Mouse (Mus musculus): Measurements from ENCODE around the gene Xndc1. TPM values are rescaled to one million over a fixed set of nuclear protein-coding genes. Genes with fewer than 3 reads are reported as not detected.

Gene Xndc1
- polyA plus RNA-seq (2012; fragmentation: generic; extraction: Trizol) = 10 to 100 TPM in 1 of 2 experiments, 1 to 10 TPM in 1; 4.7 to 10.9 TPM

DNA sequence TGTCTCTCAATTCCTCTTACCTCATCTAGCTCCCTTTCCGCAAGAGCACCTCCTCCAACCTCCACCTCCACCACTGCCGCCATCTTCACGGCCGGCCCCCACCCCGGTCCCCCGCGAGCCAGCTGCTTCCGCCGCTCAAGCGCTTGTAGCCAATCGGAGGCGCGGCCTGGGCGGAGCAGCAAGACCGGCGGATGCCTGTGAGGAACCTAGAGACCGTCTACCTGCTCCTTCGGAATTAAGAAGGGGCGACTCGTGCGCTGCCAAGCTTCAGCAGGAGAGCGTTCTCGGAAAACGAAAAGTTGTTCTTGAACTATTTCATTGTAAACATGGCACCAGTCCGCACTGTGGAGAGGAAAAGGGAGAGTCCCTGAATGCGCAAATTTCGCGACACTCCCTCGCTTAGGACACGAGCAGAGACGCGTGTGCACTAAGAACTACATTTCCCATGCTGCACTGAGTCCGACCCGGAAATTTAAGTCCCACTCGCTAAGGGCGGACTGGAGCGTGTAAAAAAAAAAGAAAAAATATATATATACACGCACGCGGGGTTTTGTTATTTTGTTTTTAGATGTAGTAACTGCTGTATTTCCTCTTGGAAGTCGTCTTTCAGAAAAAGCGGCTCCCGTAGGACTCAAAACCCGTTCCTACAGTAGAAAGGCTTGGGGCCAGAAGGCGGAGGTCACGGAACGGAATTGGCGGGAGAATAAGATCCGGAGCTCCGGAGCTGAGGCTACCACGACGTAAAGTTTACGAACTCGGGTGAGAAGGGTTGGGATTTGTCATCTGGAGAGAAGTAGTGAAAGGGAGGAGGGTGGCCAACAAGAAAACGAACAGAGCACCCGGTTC lies at the start of gene Xndc1, which contains the start of the genes Rnf121 and Xntrpc:
Gene Xndc1 (plus strand): TSS at position 466 of the 846 bp plus-strand sequence.
Gene Rnf121 (minus strand): TSS at position 424 of the 846 bp plus-strand sequence.
Gene Xntrpc (plus strand): TSS at position 668 of the 846 bp plus-strand sequence.

DNA sequence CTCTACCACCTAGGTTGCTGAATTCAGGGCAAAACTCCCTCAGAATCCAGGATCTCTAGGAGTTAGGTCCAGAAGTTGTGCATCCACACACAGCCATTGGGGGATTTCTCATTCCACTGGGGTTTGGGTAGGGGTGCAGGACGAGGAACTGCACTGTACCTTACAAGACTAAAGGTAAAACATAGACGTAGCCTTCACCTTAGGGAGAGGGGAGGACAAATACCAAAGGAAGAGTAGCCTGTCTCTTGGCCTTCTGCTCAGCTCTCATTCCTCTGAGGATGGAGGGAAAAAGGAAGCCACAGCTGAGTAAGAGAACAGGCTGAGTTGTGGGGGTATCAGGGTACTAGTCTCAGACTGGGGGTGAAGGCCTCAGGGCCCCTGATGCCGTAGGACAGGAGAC lies 46.7 kb upstream of the Xndc1 start, which contains the start of gene Il18bp:
Gene Il18bp (minus strand): TSS at position 101 of the 400 bp plus-strand sequence.

DNA sequence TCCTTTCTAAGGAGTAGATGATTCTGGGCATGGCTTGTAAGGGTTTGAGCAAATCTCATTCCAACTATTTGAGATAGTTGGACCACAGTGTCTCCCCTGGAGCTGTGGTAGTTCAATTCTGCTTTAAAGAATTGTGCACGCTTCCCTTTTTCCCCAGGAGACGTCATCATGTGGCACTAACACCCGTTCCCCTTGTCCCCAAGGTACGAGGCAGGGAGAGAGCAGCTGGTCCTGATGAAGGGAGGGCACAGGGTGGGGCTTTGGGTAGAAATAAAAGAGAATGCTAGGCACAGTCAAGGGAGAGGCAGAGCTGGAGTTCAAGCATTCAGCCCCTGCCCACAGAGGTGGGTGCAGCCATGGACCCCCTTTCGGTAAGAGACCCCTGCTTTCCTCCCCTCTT lies 17.5 kb downstream of the Xndc1 start, which contains the start of gene Trpc2:
Gene Trpc2 (plus strand): TSS at position 301 of the 400 bp plus-strand sequence.

DNA sequence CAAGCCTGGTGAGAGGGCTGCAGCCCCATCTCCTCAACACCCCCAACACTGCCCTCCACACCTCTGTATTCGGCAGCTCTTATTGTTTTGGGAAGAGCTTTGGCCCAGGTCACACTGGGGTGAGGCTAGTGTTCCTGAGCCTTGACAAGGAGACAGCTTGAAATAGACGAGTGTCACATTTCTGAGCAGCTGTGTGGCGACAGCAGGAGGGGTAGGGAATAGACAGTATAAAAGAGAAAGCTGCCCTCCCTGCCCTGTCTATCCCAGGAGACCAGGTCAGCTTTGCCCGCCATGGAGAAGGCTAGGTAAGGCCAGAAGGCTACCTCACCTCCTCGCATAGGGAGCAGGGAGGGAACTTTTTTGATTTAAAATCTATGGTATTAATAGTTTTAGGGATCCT lies 36.2 kb downstream of the Xndc1 start, which contains the start of gene Art1:
Gene Art1 (plus strand): TSS at position 257 of the 400 bp plus-strand sequence.

DNA sequence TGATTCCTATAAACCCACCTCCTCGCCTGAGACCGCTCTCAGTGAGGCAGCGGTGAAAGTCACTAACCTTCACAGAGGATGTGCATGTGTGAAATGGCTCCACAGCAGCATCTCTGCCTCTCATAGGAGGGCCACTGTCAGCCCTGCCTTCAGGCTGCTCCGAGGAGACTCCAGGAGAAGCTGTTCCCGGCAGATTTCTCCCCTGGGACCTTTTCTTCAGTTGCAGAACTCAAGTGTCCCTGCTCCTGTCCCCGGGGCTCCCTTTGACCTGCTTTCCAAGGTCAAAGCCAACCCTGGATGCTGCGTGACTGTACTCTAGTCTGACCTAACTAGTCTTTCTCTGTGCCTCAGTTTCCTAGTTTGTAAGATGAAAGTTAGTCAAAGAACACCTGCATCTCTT lies 43.9 kb downstream of the Xndc1 start, which contains the start of gene Art5:
Gene Art5 (minus strand): TSS at position 319 of the 400 bp plus-strand sequence.

DNA sequence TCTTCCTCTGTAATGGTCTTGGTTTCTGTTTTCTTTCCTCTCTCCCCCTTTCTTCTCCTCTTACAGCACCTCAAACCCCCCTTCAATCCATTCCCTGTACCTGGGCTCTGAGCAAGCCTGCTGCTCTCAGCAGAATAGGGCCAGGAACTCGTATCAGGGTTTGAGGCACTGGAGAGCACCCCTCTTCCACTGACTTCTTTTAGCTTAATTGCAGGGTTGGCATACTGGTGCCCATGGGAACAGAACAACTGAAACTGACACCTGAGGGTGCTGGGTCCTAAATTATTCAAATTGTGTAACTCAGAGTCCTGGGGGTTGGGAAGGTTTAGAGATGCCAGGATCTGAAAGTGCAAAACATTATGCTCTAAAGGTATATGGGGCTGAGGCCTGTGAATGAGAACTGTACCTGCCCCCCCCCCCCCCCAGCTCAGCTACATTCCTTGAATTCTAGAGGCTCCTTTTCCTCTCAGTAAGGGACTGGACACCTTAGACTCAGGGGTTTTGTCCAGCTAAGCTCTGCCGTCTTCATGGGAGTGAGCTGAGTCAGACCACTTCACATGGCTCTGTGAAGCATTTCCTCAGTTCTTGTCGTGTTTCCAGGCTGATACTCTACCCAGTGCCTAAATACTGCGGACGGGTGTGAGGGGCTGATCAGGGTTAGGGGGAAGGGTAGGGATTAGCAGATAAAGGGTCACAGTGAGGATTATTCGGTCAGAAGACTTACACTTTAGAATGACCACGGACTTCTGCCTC lies 51.4 kb downstream of the Xndc1 start, which contains the start of gene Chrna10:
Gene Chrna10 (minus strand): TSS at position 250 of the 753 bp plus-strand sequence.

Other genes starting within 250 kb of the Xndc1 start
- not detected for gene Phox2a, start 247.2 kb upstream of the Xndc1 start, polyA plus RNA-seq (2012; fragmentation: generic; extraction: Trizol)
- gene Inppl1, start 227.3 kb upstream of the Xndc1 start, polyA plus RNA-seq (2012; fragmentation: generic; extraction: Trizol) = 10 to 100 TPM; 21.7 to 40.0 TPM
- gene Folr2, start 208.3 kb upstream of the Xndc1 start, polyA plus RNA-seq (2012; fragmentation: generic; extraction: Trizol) = not detected
- 100 to 1,000 TPM in 1 of 2 experiments, 10 to 100 TPM in 1; 56.8 to 127 TPM for gene Anapc15, start 201.8 kb upstream of the Xndc1 start, polyA plus RNA-seq (2012; fragmentation: generic; extraction: Trizol)
- under 1 TPM; 0.40 to 0.68 TPM for gene Folr1, start 194.7 kb upstream of the Xndc1 start, polyA plus RNA-seq (2012; fragmentation: generic; extraction: Trizol)
- 100 to 1,000 TPM; 173 to 237 TPM for gene Lamtor1, start 159.6 kb upstream of the Xndc1 start, polyA plus RNA-seq (2012; fragmentation: generic; extraction: Trizol)
- under 1 TPM in 1 of 2 experiments, not detected in 1; 0.06 TPM for gene Tomt, start 159.2 kb upstream of the Xndc1 start, polyA plus RNA-seq (2012; fragmentation: generic; extraction: Trizol)
- 10 to 100 TPM in 1 of 2 experiments, 1 to 10 TPM in 1; 7.3 to 15.6 TPM for gene Lrrc51, start 131.6 kb upstream of the Xndc1 start, polyA plus RNA-seq (2012; fragmentation: generic; extraction: Trizol)
- gene Numa1, start 131.4 kb upstream of the Xndc1 start, polyA plus RNA-seq (2012; fragmentation: generic; extraction: Trizol) = 100 to 1,000 TPM in 1 of 2 experiments, 10 to 100 TPM in 1; 21.1 to 120 TPM
- 1 to 10 TPM in 1 of 2 experiments, under 1 TPM in 1; 0.20 to 1.9 TPM for gene Il18bp, start 46.8 kb upstream of the Xndc1 start, polyA plus RNA-seq (2012; fragmentation: generic; extraction: Trizol)
- gene Rnf121, start within 50 bp of the Xndc1 start, polyA plus RNA-seq (2012; fragmentation: generic; extraction: Trizol) = 10 to 100 TPM; 15.1 to 36.4 TPM
- under 1 TPM; 0.01 to 0.67 TPM for gene Xntrpc, start 202 bp downstream of the Xndc1 start, polyA plus RNA-seq (2012; fragmentation: generic; extraction: Trizol)
- gene Trpc2, start 17.6 kb downstream of the Xndc1 start, polyA plus RNA-seq (2012; fragmentation: generic; extraction: Trizol) = not detected
- not detected for gene Art1, start 36.2 kb downstream of the Xndc1 start, polyA plus RNA-seq (2012; fragmentation: generic; extraction: Trizol)
- not detected for gene Art5, start 44.0 kb downstream of the Xndc1 start, polyA plus RNA-seq (2012; fragmentation: generic; extraction: Trizol)
- under 1 TPM in 1 of 2 experiments, not detected in 1; 0.02 TPM for gene Chrna10, start 51.3 kb downstream of the Xndc1 start, polyA plus RNA-seq (2012; fragmentation: generic; extraction: Trizol)
- 10 to 100 TPM in 1 of 2 experiments, 1 to 10 TPM in 1; 2.0 to 12.2 TPM for gene Nup98, start 144.7 kb downstream of the Xndc1 start, polyA plus RNA-seq (2012; fragmentation: generic; extraction: Trizol)
- gene Pgap2, start 144.7 kb downstream of the Xndc1 start, polyA plus RNA-seq (2012; fragmentation: generic; extraction: Trizol) = 10 to 100 TPM; 12.0 to 43.4 TPM
- 100 to 1,000 TPM; 117 to 137 TPM for gene Rhog, start 190.5 kb downstream of the Xndc1 start, polyA plus RNA-seq (2012; fragmentation: generic; extraction: Trizol)
- 10 to 100 TPM in 1 of 2 experiments, 1 to 10 TPM in 1; 4.8 to 35.1 TPM for gene Stim1, start 202.3 kb downstream of the Xndc1 start, polyA plus RNA-seq (2012; fragmentation: generic; extraction: Trizol)